In genomic region chr8:64761430-64761829, GRCm38 (mm10) we compare ENCODE assay signal across 8 mouse cellular contexts. TPM values are rescaled to one million over a fixed set of nuclear protein-coding genes. Genes with fewer than 3 reads are reported as not detected.
DNase-seq lines count a peak whose midpoint lies in the region; ATAC-seq and TF ChIP-seq lines count a peak whose summit lies in the region.

No protein-coding gene starts in this region.

- peak; percentile 58; the same call in 1 of the 2 replicates for TF ChIP-seq CTCF in kidney, postnatal 0 days (IDR thresholded peaks at IDR 0.05; ENCODE audit: low read depth)

- peak; percentile 14 for DNase-seq in kidney, postnatal 0 days (ENCODE audit: low spot score)
- DNase-seq in kidney, adult 11 months, result no peak
- DNase-seq in adipocyte (ENCODE audit: low spot score), result peak; percentile 90
- peak; percentile 39 to 59 for DNase-seq in cerebellum, adult 18-20 months
- DNase-seq in T-cell, adult 2 months (ENCODE audit: low spot score), result no peak
- no peak for DNase-seq in thymus, postnatal 0 days (ENCODE audit: low spot score)
- DNase-seq in frontal cortex, postnatal 36 days (ENCODE audit: low spot score in 2 of 2), result no peak

- H3K4me2 ChIP-seq in kidney, postnatal 0 days (ENCODE audit: low read length), result no peak overlapping the region
- no peak overlapping the region for H3K4me2 ChIP-seq in liver, embryonic 16.5 days (ENCODE audit: low read depth, low read length)

- H3K4me3 ChIP-seq in kidney, postnatal 0 days (replicated peaks; ENCODE audit: low read depth, low read length), result no peak overlapping the region
- no peak overlapping the region for H3K4me3 ChIP-seq in liver, embryonic 16.5 days (ENCODE audit: low read depth, low read length)

- H3K9ac ChIP-seq in kidney, postnatal 0 days (ENCODE audit: low read depth, low read length), result no peak overlapping the region
- H3K9ac ChIP-seq in liver, embryonic 16.5 days (ENCODE audit: low read depth, low read length), result no peak overlapping the region

- H3K36me3 ChIP-seq in kidney, postnatal 0 days (ENCODE audit: insufficient read depth, low read length), result no peaks in the 10 kb centered on the region
- no peaks in the 10 kb centered on the region for H3K36me3 ChIP-seq in liver, embryonic 16.5 days (ENCODE audit: control insufficient read depth, insufficient read depth)

- H3K27ac ChIP-seq in kidney, postnatal 0 days, result no peak overlapping the region
- H3K27ac ChIP-seq in liver, embryonic 16.5 days (ENCODE audit: low read length), result no peak overlapping the region

- WGBS in kidney, postnatal 0 days, result 80% methylated on average over 8 of the region's 8 CpGs
- WGBS in liver, embryonic 16.5 days (ENCODE audit: insufficient replicate concordance), result 61% methylated on average over 8 of the region's 8 CpGs

- H3K4me1 ChIP-seq in kidney, postnatal 0 days (replicated peaks; ENCODE audit: insufficient read depth, low read length), result no peaks in the 10 kb centered on the region
- H3K4me1 ChIP-seq in liver, embryonic 16.5 days (ENCODE audit: control insufficient read depth, low read depth, low read length), result no peaks in the 10 kb centered on the region

- no peak for ATAC-seq in kidney, postnatal 0 days (replicated peaks; ENCODE audit: low FRiP score, low read depth)
- ATAC-seq in liver, embryonic 16.5 days (ENCODE audit: low read depth), result peak; percentile 79

- no peaks in the 10 kb centered on the region for H3K27me3 ChIP-seq in kidney, postnatal 0 days (ENCODE audit: insufficient read depth, low read length)
- H3K27me3 ChIP-seq in liver, embryonic 16.5 days (ENCODE audit: control insufficient read depth, insufficient read depth, low read depth, low read length), result no peaks in the 10 kb centered on the region

- H3K9me3 ChIP-seq in kidney, postnatal 0 days (replicated peaks; ENCODE audit: low read length), result no peaks in the 10 kb centered on the region
- no peaks in the 10 kb centered on the region for H3K9me3 ChIP-seq in liver, embryonic 16.5 days (replicated peaks; ENCODE audit: control insufficient read depth, low read length)

RNA-seq across cellular contexts. Expression of gene Msmo1, which starts 27.8 kb away (rescaled TPM):
- polyA plus RNA-seq in kidney, postnatal 0 days (2015; fragmentation: Nextera tagmentation; extraction: Ambion mirVana), result 87.4 and 91.2 TPM in 2 replicates
- 111 and 135 TPM in 2 replicates for polyA plus RNA-seq in liver, embryonic 16.5 days (2015; fragmentation: Nextera tagmentation; extraction: Ambion mirVana)
- 58.5 and 62.0 TPM in 2 replicates for polyA plus RNA-seq in thymus, postnatal 0 days (2015; fragmentation: Nextera tagmentation; extraction: Ambion mirVana)

Comparison
In these comparisons a context has a peak if more than half of its experiments do, and no peak if none do; other contexts are left out.
1. DNase-seq: peak in kidney, postnatal 0 days (single experiment), adipocyte (single experiment) and cerebellum, adult 18-20 months (2 of 2); none in kidney, adult 11 months (single experiment), T-cell, adult 2 months (single experiment), thymus, postnatal 0 days (single experiment) and frontal cortex, postnatal 36 days (0 of 2).